Mouse (Mus musculus) v-Abl transformed pro-B cells (cell line): ENCODE measurements around the gene Laptm4a.

Experiments
- in situ Hi-C, 2 experiments: fragments of 400-800 bp; cut with MboI; formaldehyde crosslinking; loops; one replicate each; pipeline ENCODE4 v1.15.1; 2025; ENCODE audit not compliant: unreplicated experiment in 2 of 2

Laptm4a gene

DNA sequence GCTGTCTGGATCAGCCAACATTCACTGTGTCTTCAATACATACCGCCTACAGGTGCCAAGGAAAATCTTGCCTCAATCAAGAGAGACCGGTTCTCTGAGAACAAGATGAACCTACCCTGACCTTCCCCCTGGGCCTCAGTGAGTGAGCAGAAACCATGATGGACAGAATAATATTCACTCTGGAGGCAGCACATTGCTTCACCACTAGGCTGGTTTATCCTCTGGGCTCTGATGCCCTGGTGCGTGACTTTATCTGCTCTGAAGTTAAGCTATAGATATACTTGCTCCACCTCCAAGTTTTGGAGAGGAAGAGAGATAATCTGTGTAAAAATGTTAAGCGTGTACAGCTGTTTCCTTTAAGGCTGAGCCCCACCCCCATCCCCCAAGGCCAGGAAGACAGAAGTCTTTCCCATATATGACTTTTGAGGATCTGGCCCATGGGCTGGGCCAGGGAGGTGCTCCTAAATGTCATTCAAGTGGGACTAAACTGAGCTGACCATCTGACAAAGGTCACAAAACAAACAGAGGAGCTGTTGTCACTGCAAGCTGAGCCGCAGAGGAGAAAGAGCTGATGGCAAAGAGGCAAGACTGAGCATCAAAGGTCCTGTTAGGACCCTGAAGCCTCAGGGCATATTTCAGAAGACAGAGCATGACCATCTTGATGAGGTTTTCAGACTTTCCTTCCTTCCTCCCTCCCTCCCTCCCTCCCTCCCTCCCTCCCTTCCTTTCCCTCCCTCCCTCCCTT is 20.4 kb upstream of the Laptm4a start:
- in situ Hi-C loops = loop anchor here in 1 of 2 experiments (25.0 kb wide), 2 partner anchors 264 to 1486 kb away; partner anchors contain the start of gene Rdh14

DNA sequence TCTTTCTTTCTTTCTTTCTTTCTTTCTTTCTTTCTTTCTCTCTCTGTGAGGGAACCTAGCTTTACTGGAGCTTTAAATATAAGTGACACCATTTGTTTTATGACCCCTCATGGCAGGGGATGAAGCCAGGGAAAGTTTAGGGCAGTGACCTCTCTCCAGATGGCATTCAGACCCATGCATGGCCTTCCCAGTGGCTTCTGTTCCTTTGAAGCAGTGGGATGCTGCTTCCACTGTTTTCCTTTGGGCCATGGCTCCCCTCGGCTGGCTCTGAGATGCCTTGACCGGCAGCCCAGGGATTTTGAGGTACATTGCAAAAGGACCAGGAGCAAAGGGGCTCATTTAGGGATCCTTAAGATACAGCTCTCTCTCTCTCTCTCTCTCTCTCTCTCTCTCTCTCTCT is 19.5 kb upstream of the Laptm4a start:
- in situ Hi-C loops = loop anchor here in 1 of 2 experiments (25.0 kb wide), 2 partner anchors 265 to 1485 kb away; partner anchors contain the start of gene Rdh14

DNA sequence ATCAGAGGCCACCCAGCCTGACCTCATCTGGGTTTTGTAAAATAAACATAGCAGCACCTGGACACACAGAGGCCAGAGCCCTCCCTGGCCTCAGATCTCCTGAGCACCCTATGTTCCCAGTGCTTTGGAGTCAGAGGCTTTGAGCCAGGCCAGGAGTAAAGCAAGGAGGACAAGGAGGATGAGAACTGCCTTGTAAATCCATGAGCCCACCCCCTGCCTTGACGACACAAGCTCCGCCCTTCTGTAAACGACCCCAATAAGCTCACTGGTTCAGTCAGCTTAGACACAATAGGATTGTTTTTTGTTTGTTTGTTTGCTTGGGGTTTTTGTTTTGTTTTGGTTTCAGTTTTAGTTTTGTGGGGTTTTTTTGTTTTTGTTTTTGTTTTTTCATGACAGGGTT is 19.0 kb upstream of the Laptm4a start:
- in situ Hi-C loops = loop anchor here in 1 of 2 experiments (25.0 kb wide), 2 partner anchors 265 to 1485 kb away; partner anchors contain the start of gene Rdh14

DNA sequence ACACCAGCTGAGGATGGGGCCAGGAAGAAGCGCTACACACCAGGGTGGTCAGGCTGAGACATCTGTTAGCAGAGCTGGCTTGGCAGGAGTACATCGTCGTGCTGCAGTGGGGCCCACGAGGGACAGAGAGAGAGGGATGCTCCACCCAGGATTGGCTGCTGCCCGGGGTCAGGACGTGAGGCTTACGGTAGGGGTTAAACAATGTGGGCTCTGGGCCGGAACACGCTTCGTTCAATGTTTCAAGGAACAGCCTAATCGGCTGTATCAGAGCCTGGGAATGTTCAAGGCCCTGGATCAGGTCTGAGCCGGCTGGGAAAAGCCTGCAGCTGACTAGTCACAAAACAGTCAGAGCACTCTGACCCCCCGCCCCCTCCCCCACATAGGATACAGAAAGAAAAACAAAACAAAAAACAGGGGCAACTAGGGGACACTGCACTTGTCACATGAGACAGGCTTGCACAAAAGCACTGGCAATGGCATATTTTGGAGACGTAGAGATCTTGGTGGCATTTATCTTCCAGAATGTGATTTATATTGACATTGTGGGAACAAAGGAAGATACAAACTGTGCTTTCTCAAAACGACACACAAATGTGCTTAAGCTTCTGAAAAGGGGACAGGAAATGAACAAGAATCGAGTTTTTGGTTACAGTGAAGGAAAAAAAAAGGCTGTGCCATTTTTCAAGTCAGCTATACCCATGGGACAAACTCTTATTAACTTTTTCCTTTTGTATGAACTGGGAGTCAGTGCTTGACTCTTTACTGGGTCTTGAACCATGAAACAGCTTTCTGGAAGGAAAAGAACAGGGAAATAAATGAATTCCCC is 8.4 kb upstream of the Laptm4a start:
- in situ Hi-C loops = loop anchor here in 1 of 2 experiments (25.0 kb wide), 2 partner anchors 276 to 1474 kb away; partner anchors contain the start of gene Rdh14

DNA sequence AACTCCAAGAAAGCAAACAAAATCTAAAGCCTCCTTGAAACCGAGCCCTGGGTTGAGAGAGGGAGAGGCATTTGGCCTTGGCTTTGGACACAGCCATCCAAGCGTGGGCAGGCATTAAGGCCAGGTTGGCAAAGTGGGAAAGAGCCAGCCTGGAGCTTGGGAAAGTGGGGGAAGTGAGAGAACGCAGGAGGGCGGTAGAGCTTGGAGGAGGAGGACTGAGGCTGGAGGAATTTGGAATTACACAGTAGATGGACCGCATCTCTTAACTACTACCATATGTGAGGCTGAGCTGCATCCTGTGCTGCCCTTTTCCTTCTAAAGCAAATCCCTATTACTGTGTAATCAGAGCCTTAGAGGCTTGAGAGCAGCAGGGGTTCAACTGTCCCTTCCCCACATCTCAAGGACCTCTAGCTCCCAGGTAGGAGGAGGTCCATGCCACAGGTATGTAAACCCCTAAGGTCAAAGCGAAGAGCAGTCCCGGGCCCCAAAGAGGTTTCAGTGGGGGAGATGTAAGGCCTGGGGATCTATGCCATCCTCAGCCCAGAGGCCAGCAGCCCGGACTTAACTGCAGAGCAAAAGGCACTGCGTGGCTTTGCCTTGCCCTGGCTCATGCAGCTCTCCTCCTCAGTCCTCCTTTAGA is 7.6 kb upstream of the Laptm4a start:
- in situ Hi-C loops = loop anchor here in 1 of 2 experiments (25.0 kb wide), 2 partner anchors 277 to 1473 kb away; partner anchors contain the start of gene Rdh14

DNA sequence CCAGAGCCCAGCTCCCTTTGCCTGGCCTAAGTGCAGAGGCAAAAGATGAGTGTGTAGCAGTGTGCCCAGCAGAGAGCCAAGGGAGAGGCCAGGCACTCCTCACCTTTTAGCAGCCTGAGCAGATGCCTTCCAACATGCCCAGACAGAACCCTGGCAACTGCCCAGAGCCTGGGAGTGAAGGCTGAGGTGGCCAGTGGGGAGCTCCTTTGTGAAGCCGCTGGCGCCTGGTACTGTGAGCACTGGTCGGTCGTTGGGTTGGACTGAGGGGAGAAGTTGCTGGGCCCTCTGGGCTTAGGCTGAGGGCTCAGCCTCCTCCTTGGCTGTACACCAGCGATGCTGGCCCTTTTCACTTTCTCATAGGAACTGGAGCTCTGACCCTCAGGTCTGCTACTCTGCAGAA is 5.1 kb upstream of the Laptm4a start:
- in situ Hi-C loops = loop anchor here in 1 of 2 experiments (25.0 kb wide), 2 partner anchors 279 to 1471 kb away; partner anchors contain the start of gene Rdh14

DNA sequence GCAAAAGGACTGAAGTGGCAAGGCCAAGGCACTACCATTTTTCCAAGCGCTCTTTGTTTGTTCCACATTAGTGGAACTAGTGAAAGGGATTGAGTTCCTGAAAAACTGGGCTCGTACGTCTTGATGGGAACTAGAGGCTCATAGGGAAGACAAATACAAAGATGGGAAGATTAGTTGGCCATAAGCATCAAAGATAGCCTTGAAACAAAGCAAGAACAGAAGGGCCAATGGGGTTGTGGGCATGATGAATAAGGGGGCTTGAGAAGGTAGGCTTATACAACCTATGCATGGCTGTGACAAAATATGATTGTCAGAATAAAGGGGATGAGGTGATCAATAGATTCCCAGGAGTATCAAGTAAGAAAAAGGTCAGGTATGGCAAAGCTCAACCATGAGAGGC is 2.2 kb upstream of the Laptm4a start:
- in situ Hi-C loops = loop anchor here in 1 of 2 experiments (25.0 kb wide), 2 partner anchors 282 to 1468 kb away; partner anchors contain the start of gene Rdh14

DNA sequence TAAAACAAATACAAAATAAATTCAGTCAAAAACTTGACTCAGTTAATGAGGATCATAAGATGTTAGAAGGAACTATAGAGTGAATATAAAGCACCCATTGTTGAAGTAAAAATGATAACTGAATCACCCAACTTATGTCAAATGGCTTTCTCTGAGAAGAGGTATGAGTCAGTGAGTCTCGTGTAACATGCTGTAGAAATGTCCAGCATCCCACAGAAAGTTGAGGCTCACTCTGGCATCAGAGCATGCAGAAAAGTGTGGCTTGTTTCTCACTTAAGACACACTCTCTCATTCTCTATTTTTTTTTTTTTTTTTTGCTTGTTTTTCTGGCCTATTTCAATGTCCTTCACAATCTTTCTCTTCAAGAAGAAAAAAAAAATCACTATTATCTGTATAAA is 469 bp upstream of the Laptm4a start:
- in situ Hi-C loops = loop anchor here (10.0 to 25.0 kb wide), 6 partner anchors 104 to 1474 kb away; partner anchors contain the start of genes Rdh14 (in 2 of the 2) and Ttc32 (in 1 of the 2)

DNA sequence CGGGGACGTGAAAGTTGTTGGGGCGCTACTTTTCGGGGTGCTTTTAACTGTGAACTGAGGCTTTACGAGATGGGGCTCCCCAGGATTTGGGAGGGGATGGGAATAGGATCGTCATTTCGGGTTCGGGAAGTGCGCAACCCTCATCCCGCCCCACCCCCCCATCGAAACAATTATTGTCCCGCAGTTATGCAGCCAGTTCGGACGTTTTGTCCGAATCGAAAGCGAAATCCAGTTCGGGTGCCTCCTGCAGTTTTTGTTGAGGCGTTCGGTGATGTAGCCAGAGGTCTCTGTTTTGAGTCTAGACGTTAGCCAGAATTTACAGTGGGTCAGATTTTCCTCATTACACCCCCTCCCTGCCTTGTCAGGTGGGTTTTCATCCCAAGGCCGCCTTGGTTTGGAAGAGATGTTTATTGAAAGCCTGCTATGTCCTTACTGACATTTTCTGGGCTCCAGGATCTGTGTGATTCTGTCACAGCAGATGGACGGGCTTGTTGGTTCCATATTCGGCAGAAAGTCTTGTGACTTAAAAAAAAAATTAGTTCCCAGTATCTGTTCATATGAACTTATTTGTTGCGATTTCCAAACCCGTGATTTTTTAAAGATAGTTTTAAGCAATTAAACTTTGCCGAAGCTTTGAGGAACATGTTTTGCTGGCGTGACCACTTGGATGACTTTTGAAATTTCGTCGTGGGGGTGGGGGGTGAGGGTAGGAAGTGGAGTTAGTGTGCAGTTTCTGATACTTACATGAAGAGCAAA is 1.1 kb downstream of the Laptm4a start:
- in situ Hi-C loops = loop anchor here (10.0 to 25.0 kb wide), 6 partner anchors 102 to 1472 kb away; partner anchors contain the start of genes Rdh14 (in 2 of the 2) and Ttc32 (in 1 of the 2)

DNA sequence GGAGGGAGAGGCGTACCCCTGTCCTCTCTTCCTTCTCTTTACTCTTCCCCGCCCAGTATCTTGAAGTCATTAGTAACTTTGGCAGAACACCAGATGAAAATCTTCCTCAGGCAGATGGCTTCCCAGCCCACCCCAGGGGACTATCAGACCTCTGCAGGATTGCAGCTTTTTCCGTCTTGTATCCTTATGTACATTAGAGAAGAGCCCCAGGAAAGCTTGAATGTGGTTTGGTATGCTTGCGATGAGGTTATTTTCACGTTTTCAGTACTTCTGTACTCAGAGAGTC is 1.6 kb downstream of the Laptm4a start:
- in situ Hi-C loops = loop anchor here (10.0 to 25.0 kb wide), 6 partner anchors 102 to 1472 kb away; partner anchors contain the start of genes Rdh14 (in 2 of the 2) and Ttc32 (in 1 of the 2)

DNA sequence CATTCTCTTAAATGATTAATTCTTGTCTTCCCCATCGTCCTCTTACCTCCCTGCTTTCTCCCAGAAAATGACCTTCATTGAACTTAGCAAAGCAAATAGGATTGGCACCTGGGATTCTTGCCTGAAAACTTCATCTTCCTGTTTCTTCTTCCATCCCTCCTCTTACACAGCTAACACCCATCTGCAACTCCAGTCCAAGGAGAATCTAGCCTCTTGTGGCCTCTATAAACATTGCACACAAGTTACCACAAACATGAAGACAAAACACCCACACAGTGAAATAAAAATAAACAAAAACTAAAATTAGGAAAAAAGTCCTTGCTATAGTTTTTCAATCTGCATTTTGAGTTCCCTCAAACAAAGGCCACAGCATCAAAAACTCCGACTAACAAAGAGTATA is 2.1 kb downstream of the Laptm4a start:
- in situ Hi-C loops = loop anchor here (10.0 to 25.0 kb wide), 6 partner anchors 101 to 1471 kb away; partner anchors contain the start of genes Rdh14 (in 2 of the 2) and Ttc32 (in 1 of the 2)

DNA sequence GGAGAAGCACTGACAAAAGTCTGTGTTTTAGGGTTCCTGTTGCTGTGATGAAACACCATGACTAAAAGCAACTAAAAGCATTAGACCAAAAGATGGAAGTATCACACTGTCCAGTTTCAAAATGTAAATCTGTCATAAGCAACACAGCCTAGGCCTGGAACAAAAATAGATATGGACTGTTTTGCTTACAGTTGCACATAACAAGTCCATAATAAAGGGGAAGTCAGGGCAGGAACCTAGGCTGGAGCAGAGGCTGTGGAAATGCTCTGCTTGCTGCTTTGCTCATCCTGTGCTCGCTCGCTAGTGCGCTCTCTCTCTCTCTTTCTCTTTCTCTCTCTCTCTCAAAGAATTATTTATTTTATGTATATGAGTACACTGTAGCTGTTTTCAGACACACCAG is 6.2 kb downstream of the Laptm4a start:
- in situ Hi-C loops = loop anchor here (10.0 to 25.0 kb wide), 5 partner anchors 97 to 1467 kb away; partner anchors contain the start of genes Ldah (in 1 of the 2), Rdh14 (in 1 of the 2) and Ttc32 (in 1 of the 2)

DNA sequence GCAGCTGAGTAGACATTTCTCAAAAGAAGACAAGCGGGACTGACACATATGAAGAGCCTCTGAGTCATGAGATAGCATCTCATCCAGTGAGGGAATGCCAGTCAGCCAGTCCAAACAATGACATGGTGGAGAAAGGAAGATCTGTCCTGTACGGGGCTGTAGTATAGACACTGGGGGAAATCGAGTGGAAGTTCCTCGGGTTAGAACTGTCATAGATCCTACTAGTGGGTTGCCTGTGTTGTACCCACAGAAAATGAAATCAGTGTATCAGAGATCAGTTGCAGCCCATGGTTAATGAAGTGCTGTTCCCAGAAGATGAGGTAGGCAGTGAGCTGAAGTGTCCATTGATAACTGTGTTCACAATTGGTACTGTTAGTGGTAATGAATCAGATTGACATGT is 7.3 kb downstream of the Laptm4a start:
- in situ Hi-C loops = loop anchor here (10.0 to 25.0 kb wide), 5 partner anchors 96 to 1466 kb away; partner anchors contain the start of genes Ldah (in 1 of the 2), Rdh14 (in 1 of the 2) and Ttc32 (in 1 of the 2)

DNA sequence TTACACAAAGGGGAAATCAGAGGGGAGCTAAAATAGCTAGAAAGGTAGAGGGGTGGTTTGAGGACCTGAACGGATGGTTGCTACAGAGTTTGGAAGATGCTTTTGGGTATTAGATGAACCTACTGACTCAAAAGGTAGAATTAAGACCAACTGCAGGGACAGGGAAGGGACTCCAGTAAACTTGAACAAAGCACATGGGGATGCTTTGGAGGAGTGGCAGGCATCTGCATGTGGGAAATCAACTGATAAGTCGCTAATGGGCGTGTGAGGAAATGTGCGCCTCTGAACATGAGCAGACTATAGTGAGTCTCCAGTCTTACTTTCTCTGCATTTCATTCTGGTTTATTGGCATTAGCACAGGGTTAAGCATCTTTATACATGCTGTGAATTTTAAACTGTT is 9.6 kb downstream of the Laptm4a start:
- in situ Hi-C loops = loop anchor here in 1 of 2 experiments (25.0 kb wide), 1 partner anchor 719 kb away; the partner anchor contains the start of gene Ldah

DNA sequence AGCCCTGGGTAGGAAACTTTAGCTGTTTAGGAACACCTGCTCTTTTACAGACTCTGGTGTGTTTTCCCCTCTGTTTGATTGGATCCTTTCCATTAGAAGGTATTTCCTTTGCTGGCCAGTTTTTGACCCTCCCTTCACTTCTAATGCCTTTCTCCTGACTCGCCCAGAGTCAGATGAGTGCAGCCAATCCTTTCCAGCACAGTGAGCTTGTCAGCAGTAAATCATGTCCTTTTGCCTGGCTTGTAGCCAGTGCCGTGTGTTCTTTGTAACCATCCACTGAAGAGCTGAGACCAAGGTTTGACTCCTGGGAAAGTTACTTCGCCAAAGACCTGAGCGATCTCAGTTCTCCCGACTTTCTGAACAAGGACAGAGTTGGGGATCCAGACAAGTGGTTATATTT is 13.9 kb downstream of the Laptm4a start:
- in situ Hi-C loops = loop anchor here in 1 of 2 experiments (25.0 kb wide), 1 partner anchor 723 kb away; the partner anchor contains the start of gene Ldah

DNA sequence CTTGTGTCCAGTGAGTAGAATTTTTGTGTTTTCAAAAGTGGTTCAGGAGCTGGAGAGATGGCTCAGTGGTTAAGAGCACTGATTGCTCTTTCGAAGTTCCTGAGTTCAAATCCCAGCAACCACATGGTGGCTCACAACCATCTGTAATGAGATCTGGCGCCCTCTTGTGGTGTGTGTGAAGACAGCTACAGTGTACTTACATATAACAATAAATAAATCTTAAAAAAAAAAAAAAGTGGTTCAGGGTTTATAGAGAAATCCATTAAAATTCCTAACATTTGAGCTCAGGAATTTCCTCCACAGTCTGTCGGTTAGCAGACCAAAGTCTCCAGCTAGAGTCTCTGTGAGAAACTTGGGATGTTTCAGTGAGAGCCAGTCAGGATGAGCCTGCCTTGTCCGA is 14.7 kb downstream of the Laptm4a start:
- in situ Hi-C loops = loop anchor here in 1 of 2 experiments (25.0 kb wide), 1 partner anchor 724 kb away; the partner anchor contains the start of gene Ldah

DNA sequence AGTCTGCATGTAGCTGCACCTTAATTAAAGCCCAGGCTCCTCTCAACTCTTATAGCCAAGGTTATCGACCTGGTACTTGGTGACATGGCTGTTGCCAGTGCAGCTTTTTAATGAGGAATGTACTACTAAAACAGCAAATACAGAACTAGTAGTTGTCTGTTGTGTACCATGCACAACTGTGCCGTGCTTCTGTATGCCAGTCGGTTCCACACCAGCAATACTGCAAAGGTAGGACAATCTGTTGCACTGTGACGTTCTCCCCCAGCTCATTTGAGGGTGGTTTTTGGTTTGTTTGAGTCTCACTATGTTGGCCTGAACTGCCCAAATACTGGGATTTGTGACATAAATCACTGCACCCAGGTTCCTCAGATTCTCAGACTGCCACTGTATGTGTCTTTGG is 18.0 kb downstream of the Laptm4a start:
- in situ Hi-C loops = loop anchor here in 1 of 2 experiments (25.0 kb wide), 1 partner anchor 727 kb away; the partner anchor contains the start of gene Ldah
